Mouse (Mus musculus) heart, embryonic 11.5 days (tissue): ENCODE data around the gene Dusp16. TPM values are rescaled to one million over a fixed set of nuclear protein-coding genes. Genes with fewer than 3 reads are reported as not detected.
A peak's percentile ranks its signal among the peaks of the same experiment; 100 is the strongest.

ENCODE experiments used
- ATAC-seq: fragments of 200-750 bp; cut with Nextera tagmentation; replicated peaks from 2 replicates; pipeline ENCODE4 v1.8.0; 2017; ENCODE audit warnings: moderate library complexity; ENCODE audit not compliant: insufficient number of reproducible peaks, low FRiP score, low TSS enrichment
- H3K27ac ChIP-seq: fragments of 300-500 bp; sonication (generic); 2 replicates; pipeline ENCODE4 v1.5.1; 2014; ENCODE audit warnings: mild to moderate bottlenecking, low read depth, low read length
- H3K27me3 ChIP-seq: fragments of 300-500 bp; sonication (generic); 2 replicates; pipeline ENCODE4 v1.6.1; 2014; ENCODE audit warnings: mild to moderate bottlenecking, low read length, mixed read lengths; ENCODE audit not compliant: control insufficient read depth, insufficient read depth
- H3K36me3 ChIP-seq: fragments of 300-500 bp; sonication (generic); 2 replicates; pipeline ENCODE4 v1.6.1; 2014; ENCODE audit warnings: mild to moderate bottlenecking, low read length, moderate library complexity, mixed read lengths; ENCODE audit not compliant: control insufficient read depth, insufficient read depth
- H3K4me1 ChIP-seq: fragments of 300-500 bp; sonication (generic); 2 replicates; pipeline ENCODE4 v1.6.1; 2014; ENCODE audit warnings: low read length; ENCODE audit not compliant: control insufficient read depth, insufficient read depth
- H3K4me2 ChIP-seq: fragments of 300-500 bp; sonication (generic); 2 replicates; pipeline ENCODE4 v1.6.1; 2014; ENCODE audit warnings: mild to moderate bottlenecking, moderate library complexity
- H3K4me3 ChIP-seq: fragments of 300-500 bp; sonication (generic); 2 replicates; pipeline ENCODE4 v1.5.1; 2014; ENCODE audit warnings: low read depth, low read length
- H3K9ac ChIP-seq: fragments of 300-500 bp; sonication (generic); 2 replicates; pipeline ENCODE4 v1.6.1; 2014; ENCODE audit warnings: mild to moderate bottlenecking, low read depth, low read length, moderate library complexity
- H3K9me3 ChIP-seq: fragments of 300-500 bp; sonication (generic); replicated peaks from 2 replicates; pipeline ENCODE4 v1.6.1; 2016; ENCODE audit warnings: low read length; ENCODE audit not compliant: control insufficient read depth
- WGBS: fragments of 180-500 bp; shearing (Covaris S2); extraction: QIAGEN DNeasy Blood & Tissue Kit; methylation state at CpG from one replicate; pipeline ENCODE4 v1.1.7; 2014; ENCODE audit not compliant: insufficient replicate concordance; 5-methylcytosine and 5-hydroxymethylcytosine counted together
- polyA plus RNA-seq: library from polyadenylated mRNA; unstranded; fragments of >200 nt; fragmentation: Nextera tagmentation; extraction: Ambion mirVana; gene quantifications from 2 replicates; pipeline ENCODE4 v1.2.1, GENCODE M21; 2014

Gene Dusp16
- polyA plus RNA-seq, 1 experiment from 2014 or later, result 19.7 TPM

GRCm38 (mm10) chr6:134796297-134796696 lies 3.9 kb upstream of the Dusp16 start:
- H3K4me2 ChIP-seq, result no peak overlapping the region
- no peak for ATAC-seq
- H3K9ac ChIP-seq, result no peak overlapping the region
- no peaks in the 10 kb centered on the region for H3K36me3 ChIP-seq
- H3K4me1 ChIP-seq, result peaks cover 2% of the 10 kb centered on the region; the same call in 1 of the 2 replicates
- no peak overlapping the region for H3K27ac ChIP-seq
- no peaks in the 10 kb centered on the region for H3K27me3 ChIP-seq
- H3K9me3 ChIP-seq, result no peaks in the 10 kb centered on the region
- 87% methylated on average over 10 of the region's 10 CpGs for WGBS
- H3K4me3 ChIP-seq, result no peak overlapping the region

DNA sequence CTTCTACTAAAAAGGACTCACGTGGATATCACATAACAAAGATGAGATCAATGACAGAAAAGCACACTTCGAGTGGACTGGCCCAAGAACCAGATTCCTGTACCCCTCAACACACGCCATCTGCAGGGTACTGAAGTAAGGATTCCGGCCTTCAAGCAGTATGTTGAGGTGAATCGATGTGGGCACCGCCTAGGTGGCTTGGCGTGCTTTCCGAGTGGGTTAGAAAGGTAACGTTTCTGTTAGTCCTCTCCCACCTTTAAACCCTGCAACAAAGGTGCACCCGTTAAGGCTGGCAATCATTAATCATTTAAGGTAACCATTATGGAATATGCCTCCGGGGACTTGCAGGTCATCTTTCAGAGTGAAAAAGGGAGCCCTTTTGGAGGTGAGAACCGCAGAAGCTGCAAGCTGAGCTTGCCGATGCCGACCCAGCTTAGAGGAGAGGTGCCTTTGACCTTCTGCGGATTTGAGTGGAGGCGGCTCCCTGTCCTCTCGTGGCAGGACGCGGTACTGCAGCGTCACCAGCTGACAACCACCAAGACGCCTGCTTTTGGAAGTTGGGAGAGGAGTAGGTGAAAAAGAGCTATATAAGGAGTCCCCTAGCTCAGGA lies 1.6 kb upstream of the Dusp16 start:
- Histone ChIP-seq H3K4me2 (peak overlapping the region; percentile 61), H3K27me3 (no peaks in the 10 kb centered on the region), H3K36me3 (no peaks in the 10 kb centered on the region), H3K9me3 (no peaks in the 10 kb centered on the region), H3K4me1 (peaks cover 10% of the 10 kb centered on the region), H3K4me3 (peak overlapping the region; percentile 26), H3K27ac (0 out of 2 replicates have a peak overlapping the region, but pooled peaks have one; percentile 10), H3K9ac (no peak overlapping the region)
- ATAC-seq, result no peak
- WGBS, result 13% methylated on average over 21 of the region's 21 CpGs

GRCm38 (mm10) chr6:134793046-134793806 lies 801 bp upstream of the Dusp16 start:
- H3K27me3 ChIP-seq, result no peaks in the 10 kb centered on the region
- peaks cover 10% of the 10 kb centered on the region for H3K4me1 ChIP-seq
- H3K4me3 ChIP-seq, result peak overlapping the region; percentile 82
- ATAC-seq, result no peak
- no peaks in the 10 kb centered on the region for H3K36me3 ChIP-seq
- 39% methylated on average over 21 of the region's 21 CpGs for WGBS
- peak overlapping the region; percentile 76 for H3K4me2 ChIP-seq
- no peak overlapping the region; the same call in 1 of the 2 replicates for H3K27ac ChIP-seq
- no peaks in the 10 kb centered on the region for H3K9me3 ChIP-seq
- H3K9ac ChIP-seq, result peak overlapping the region; percentile 99

- ATAC-seq, result no peak
- Histone ChIP-seq H3K4me2 (peak overlapping the region; percentile 76), H3K9me3 (no peaks in the 10 kb centered on the region), H3K4me3 (peak overlapping the region; percentile 82), H3K4me1 (peaks cover 10% of the 10 kb centered on the region), H3K36me3 (no peaks in the 10 kb centered on the region), H3K27ac (peak overlapping the region; percentile 99), H3K9ac (peak overlapping the region; percentile 99), H3K27me3 (no peaks in the 10 kb centered on the region)
- WGBS, result under 1% methylated on average over 45 of the region's 46 CpGs
Observed at GRCm38 (mm10) chr6:134791251-134792118, 940 bp downstream of the Dusp16 start.

DNA sequence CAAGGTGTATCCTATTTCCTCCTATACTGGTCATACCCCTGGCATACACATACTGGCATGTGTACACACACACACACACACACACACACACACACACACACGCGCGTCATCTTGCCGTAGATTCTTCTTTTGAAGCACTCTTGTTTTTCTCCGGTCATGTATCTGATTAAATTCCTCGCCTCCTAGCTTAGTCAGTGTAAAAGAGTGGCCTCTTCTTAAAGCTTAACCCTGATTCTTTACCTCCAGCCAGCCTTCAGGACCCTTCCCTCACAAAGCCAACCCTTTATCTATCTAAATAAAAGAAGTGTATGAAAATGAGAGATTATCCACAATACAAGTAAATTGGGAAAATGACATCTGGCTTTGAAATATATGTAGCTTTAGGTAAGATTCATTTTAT lies 3.3 kb downstream of the Dusp16 start:
- H3K4me3 ChIP-seq, result no peak overlapping the region
- 72% methylated on average over 6 of the region's 6 CpGs for WGBS
- no peaks in the 10 kb centered on the region for H3K9me3 ChIP-seq
- H3K36me3 ChIP-seq, result no peaks in the 10 kb centered on the region
- H3K4me2 ChIP-seq, result 0 out of 2 replicates have a peak overlapping the region, but pooled peaks have one; percentile 19
- no peaks in the 10 kb centered on the region for H3K27me3 ChIP-seq
- no peak overlapping the region for H3K27ac ChIP-seq
- no peak for ATAC-seq
- peaks cover 10% of the 10 kb centered on the region for H3K4me1 ChIP-seq
- H3K9ac ChIP-seq, result no peak overlapping the region

- Histone ChIP-seq H3K4me3 (no peak overlapping the region), H3K36me3 (no peaks in the 10 kb centered on the region)
- 75% methylated on average over 3 of the region's 3 CpGs for WGBS
Observed at GRCm38 (mm10) chr6:134786426-134786825, 6.0 kb downstream of the Dusp16 start.

GRCm38 (mm10) chr6:134782900-134783299 lies 9.5 kb downstream of the Dusp16 start:
- 87% methylated on average over 7 of the region's 7 CpGs for WGBS
- no peak overlapping the region for H3K27ac ChIP-seq

More at GRCm38 (mm10) chr6:134786426-134786825, 6.0 kb downstream of the Dusp16 start:
- Histone ChIP-seq H3K27ac (no peak overlapping the region), H3K4me1 (peaks cover 17% of the 10 kb centered on the region), H3K27me3 (no peaks in the 10 kb centered on the region), H3K4me2 (no peak overlapping the region), H3K9ac (no peak overlapping the region), H3K9me3 (no peaks in the 10 kb centered on the region)
- no peak for ATAC-seq

DNA sequence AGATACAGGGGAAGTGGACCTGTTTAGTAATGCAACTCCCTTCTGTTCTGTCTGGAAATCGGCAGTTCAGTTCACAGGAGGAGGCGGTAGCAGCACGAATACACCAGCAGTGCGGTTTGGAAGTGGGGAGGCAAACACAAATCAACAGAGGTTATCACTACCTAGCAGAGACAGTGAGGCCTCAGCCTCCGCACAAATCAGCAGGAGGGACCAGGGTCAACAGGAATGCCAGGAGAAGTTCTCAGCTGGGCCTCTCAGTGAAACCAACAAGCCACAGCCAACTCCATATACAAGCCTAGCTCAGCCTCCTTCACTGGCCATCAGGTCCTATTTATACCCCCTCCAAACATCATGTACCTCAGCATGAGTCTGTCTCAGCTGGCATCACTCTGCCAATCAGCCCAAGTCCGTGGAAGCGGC lies 10.9 kb downstream of the Dusp16 start:
- no peak overlapping the region for H3K4me3 ChIP-seq

More at GRCm38 (mm10) chr6:134782900-134783299, 9.5 kb downstream of the Dusp16 start:
- Histone ChIP-seq H3K4me1 (peaks cover 16% of the 10 kb centered on the region), H3K4me3 (no peak overlapping the region), H3K27me3 (no peaks in the 10 kb centered on the region), H3K9me3 (no peaks in the 10 kb centered on the region), H3K36me3 (no peaks in the 10 kb centered on the region), H3K9ac (no peak overlapping the region), H3K4me2 (no peak overlapping the region)
- no peak for ATAC-seq

More for the DNA sequence above, 10.9 kb downstream of the Dusp16 start:
- ATAC-seq, result peak; percentile 73
- H3K27me3 ChIP-seq, result no peaks in the 10 kb centered on the region
- no peak overlapping the region for H3K9ac ChIP-seq
- no peaks in the 10 kb centered on the region for H3K9me3 ChIP-seq
- peaks cover 16% of the 10 kb centered on the region for H3K4me1 ChIP-seq
- H3K36me3 ChIP-seq, result no peaks in the 10 kb centered on the region
- WGBS, result 60% methylated on average over 7 of the region's 7 CpGs
- peak overlapping the region; percentile 41 for H3K4me2 ChIP-seq
- H3K27ac ChIP-seq, result peak overlapping the region; percentile 60
